Mouse (Mus musculus) E14TG2a.4 (cell line): ENCODE results near the gene Lars2.

Experiments
- CTCF ChIP-seq: conservative IDR thresholded peaks from 2 replicates; pipeline ENCODE4 v1.5.1; 2014; ENCODE audit warnings: low read length
- NANOG ChIP-seq: IDR thresholded peaks from 2 replicates; pipeline ENCODE4 v1.6.1; 2014; ENCODE audit warnings: borderline replicate concordance, low read length, mixed read lengths
- POU5F1 ChIP-seq: IDR thresholded peaks from 2 replicates; pipeline ENCODE4 v1.6.1; 2014; ENCODE audit warnings: low read length, borderline replicate concordance

- TF ChIP-seq CTCF (no peak), NANOG (no peak), POU5F1 (no peak)
Observed at GRCm38 (mm10) chr9:123506270-123507146, 139.8 kb downstream of the Lars2 start.
